Mouse (Mus musculus): ENCODE measurements around the gene Huwe1. TPM values are rescaled to one million over a fixed set of nuclear protein-coding genes. Genes with fewer than 3 reads are reported as not detected.

The Huwe1 gene
- polyA plus RNA-seq, 1 experiment from 2014 or later = 54.8 TPM

MicroRNAs within 50 kb of the gene (microRNA counts, 519-probe panel; counts per million panel counts)
- 3,063 counts per million, percentile 81 among the panel's probes with 10 or more counts for microRNA mmu-miR-98

Small RNA genes within 50 kb of the gene (microRNA-seq; reads per million reads assigned to microRNA genes)
- gene Mir3113 (0.44 reads per million), gene Mir98 (9,384 reads per million, percentile 95 among the genes with 10 or more reads in this experiment), gene Mirlet7f-2 (3,030 reads per million, percentile 89 among the genes with 10 or more reads in this experiment)

Other genes with a start within 250 kb of the Huwe1 start
- 226 and 242 TPM in 2 replicates for gene Hsd17b10, start 201.0 kb downstream of the Huwe1 start, polyA plus RNA-seq (2015; fragmentation: Nextera tagmentation; extraction: Ambion mirVana)
- 3.1 and 3.5 TPM in 2 replicates for gene Ribc1, start 215.5 kb downstream of the Huwe1 start, polyA plus RNA-seq (2015; fragmentation: Nextera tagmentation; extraction: Ambion mirVana)
- gene Smc1a, start 215.6 kb downstream of the Huwe1 start, polyA plus RNA-seq (2015; fragmentation: Nextera tagmentation; extraction: Ambion mirVana) = 117 and 118 TPM in 2 replicates